Mouse (Mus musculus): Measurements from ENCODE around the gene Zbtb5.
"Not testable (repeated sequence)": the region's sequence is repeated elsewhere in the genome, so short reads cannot be mapped to it uniquely, and the experiment has no call there.

Gene Zbtb5

DNA sequence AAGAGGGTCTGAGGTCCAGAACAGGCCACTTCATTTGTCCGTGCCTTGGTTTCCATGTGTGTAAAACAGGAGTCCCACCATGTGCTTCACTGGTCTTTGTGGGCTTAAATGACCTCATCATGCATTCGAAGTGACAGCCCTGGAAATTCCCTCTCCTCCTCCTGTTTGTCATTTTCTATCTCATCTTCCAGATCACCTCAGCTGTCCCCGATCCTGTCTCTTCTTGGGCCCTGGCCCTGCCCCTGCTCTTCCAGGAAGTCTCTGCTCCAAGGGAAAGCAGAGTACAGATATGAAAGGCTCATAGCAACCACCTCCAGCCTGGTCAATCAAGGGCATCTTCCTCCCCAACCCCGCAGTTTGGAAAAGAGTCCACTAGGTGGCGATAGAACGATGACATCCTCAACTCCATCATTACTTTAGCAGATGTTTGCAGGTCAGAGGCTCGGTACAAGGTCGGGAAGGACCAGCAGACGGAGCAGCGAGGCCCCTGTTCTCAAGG, 41.6 kb downstream of the Zbtb5 start:
- peak in 1 of 2 experiments; percentile 50 for DNase-seq (ENCODE audit: low spot score in 2 of 2)

DNA sequence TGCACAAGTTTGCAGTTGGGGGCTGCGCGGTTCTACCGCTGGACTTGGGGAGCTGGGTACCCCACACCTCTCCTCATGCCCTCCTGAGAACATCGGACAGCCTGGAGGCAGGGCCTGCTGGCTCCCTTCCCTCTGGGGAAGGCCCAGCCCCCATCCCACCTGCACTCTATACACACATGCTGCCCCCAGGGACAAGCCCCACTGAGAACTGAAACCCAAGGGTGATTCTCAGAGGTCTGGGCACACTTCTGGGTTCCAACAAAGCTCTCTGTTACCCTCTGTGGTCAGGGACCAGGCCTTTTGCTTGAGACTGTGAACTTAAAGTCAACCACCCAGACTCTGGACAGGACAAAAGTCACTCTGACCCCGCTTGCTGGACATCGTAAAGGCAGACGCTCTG, 42.2 kb downstream of the Zbtb5 start:
- no peak for DNase-seq (ENCODE audit: low spot score in 2 of 2)

DNA sequence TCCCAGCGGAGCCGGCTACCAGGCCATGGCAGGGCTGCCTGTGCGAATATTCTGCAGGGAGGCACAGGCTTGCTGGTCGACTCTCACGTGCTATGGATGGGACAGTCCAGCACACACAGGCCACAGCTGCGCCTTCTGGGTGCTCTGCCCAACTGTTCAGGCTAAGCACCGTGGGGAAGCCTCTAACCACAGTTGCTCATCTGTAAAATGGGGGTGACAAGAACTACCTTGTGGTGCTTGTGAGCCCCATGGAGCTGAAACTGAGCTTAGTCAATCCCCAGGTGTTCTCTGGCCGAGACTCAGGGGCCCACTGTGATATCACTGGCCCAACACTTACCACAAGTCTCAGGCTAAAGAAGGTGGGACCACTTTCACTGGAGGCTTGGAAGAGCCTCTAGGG, 44.8 kb downstream of the Zbtb5 start:
- no peak for DNase-seq (ENCODE audit: low spot score in 2 of 2)

DNA sequence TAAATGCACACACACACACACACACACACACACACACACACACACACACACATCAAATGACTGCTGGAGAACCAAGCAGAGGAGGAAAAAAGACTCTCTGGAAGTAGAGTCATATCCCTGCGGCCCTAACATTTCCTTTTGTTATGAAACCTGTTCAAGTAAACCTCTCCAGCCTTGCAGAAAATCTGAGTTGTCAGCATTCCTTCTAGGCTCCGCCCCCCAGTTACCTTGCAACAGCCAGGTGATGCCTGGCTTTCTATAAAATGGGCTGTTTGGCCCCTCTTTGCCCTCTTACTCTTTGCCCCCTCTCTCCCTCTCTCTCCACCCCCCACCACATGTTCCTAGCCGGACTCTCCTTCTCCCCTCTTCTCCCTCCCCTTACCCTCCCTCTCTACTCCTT, 46.5 kb downstream of the Zbtb5 start:
- no peak for DNase-seq (ENCODE audit: low spot score in 2 of 2)

DNA sequence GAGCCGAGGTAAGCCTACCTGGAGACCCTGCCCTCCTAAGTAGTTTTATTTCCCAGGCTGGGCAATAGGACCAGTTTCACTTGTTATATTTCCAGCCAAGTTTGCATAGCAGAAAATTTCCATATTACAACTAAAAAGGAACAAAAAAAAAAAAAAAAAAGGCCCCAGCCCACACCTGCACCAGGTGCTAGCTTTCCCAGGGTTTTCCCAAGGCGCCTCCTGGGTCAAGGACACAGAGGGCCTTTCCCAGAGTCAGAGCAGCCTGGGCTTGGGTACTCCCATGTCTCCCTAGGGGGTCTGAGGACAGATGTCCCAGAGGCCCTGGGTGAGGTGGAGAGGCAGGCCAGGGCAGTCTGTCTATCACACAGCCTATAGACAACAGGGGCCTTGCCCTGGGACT, 47.0 kb downstream of the Zbtb5 start:
- no peak for DNase-seq (ENCODE audit: low spot score in 2 of 2)

DNA sequence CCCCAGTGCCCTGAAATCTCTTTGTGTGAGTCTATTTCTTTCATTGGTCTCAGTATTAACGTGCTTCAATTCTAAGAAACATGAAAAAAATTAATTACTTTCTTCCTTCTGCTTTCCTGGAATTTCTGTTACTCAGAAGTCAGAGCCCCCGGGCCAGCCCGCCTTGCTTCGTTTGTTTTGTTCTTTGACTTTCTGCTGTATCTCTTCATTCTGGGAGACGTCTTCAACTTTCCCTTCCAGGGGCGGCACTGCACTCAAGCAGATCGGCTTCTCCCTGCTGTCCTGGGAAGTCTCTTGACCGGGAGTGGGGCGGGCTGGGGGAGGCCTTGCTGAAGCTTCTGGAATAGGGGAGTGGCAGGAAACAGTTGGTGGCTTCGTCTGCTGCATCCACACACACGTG, 49.1 kb downstream of the Zbtb5 start:
- DNase-seq (ENCODE audit: low spot score in 2 of 2): no peak

DNA sequence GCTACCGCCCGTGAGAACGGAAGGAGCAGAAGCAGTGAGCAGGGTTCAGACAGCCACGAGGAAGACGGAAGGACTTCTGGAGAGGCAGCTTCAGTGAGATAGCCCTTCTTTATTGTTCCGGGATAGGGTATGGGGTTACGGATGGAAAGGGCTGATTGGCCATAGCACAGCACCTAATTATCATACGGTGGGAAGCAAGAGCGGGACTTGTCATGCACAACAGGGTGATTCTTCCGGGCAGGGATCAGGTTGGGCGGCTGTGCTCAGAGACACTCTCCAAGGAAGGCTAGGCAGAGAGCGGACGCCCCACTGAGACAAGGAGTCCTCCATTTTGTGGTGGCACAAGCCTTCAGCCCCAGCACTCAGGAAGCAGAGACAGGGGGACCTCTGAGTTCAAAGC, 53.0 kb downstream of the Zbtb5 start:
- no peak for DNase-seq (ENCODE audit: low spot score in 2 of 2)

DNA sequence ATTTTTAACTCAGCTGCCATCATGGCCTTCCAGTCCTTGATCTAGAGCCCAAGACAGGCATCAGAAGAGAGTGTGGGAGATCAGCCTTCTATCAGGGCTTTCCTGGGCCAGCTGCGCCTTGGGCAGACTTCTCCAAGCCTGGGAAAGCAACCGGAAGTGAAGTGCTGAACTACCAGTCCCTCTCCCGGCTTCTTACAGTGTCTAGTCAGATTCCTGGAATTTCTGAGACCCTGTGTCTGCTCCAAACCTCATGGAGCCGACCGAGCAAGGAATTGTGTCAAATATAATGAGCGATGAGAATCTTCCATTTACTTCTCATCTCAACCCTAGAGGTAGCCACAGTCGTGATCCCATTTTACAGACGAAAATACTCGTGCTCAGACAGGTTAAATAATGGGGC, 53.4 kb downstream of the Zbtb5 start:
- DNase-seq (ENCODE audit: low spot score in 2 of 2): no peak

DNA sequence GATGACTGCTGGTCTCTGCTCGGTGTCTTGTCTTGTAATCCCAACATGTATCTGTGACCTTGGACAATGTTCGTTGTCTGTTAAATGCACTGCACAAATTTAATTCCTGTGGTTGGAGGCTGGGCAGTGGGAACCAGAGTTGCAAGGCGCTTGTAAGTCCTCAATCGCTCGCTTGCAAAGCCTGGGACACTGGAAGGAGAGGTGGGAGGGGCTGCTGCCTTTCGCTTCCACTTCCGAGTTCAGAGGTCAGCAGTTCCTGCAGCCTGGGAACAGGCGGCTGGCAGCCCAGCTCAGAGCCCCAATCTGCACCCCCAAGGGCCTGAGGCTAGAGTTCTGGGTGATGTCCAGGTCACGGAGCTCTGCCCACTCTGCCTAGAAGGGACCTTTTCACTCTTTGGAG, 59.2 kb downstream of the Zbtb5 start:
- no peak for DNase-seq (ENCODE audit: low spot score in 2 of 2)

DNA sequence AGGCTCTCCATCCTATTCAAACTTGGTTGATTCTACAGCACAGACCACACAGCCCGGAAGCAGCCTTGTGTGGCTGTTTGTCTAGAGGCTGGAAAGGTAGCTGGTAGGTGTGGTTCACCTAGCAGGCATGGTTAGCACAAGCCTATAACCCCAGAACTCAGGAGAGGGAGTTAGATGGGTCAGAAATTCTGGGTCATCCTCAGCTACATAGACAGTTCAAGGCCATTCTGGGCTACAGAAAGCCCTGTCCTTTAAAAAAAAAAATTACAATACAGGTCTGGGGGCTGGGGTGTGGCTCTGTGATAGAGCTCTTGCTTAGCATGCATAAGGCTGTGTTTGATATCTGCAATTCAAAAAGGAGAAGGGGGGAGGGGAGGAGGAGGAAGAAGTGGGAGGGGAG, 63.9 kb downstream of the Zbtb5 start:
- no peak for DNase-seq (ENCODE audit: low spot score in 2 of 2)

DNA sequence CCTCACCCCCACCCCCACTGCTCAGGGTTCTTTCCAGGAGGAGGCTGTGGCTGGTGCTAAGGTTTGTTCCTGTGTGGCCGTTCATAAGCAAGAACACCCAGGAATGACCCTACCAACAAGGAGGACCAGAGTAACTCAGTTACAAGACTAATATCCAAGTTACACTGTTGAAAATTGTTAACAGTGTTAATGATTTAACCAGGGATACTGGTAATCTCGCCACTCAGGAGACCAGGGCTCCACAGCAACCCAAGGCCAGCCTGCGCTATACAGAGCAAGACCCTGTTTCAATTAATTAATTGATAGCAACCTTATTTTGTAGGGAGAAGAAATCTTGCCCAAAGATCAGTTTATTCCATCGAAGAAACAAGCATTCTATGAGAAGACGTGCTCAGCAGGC, 64.7 kb downstream of the Zbtb5 start:
- DNase-seq (ENCODE audit: low spot score in 2 of 2): no peak

DNA sequence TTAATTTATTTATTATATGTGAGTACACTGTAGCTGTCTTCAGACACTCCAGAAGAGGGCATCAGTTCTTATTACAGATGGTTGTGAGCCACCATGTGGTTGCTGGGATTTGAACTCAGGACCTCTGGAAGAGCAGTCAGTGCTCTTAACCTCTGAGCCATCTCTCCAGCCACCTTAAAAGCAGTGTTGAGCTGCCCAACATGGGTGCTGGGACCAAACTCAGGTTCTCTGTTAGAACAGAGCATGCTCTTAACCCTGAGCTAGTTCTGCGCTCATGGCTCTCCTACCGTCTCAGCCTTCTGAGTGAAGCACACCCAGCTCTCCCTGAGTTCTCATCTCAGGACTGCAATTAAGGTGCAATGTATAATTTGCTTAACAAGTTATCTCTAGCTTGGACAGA, 66.1 kb downstream of the Zbtb5 start:
- not testable (repeated sequence) for DNase-seq (ENCODE audit: low spot score in 2 of 2)

DNA sequence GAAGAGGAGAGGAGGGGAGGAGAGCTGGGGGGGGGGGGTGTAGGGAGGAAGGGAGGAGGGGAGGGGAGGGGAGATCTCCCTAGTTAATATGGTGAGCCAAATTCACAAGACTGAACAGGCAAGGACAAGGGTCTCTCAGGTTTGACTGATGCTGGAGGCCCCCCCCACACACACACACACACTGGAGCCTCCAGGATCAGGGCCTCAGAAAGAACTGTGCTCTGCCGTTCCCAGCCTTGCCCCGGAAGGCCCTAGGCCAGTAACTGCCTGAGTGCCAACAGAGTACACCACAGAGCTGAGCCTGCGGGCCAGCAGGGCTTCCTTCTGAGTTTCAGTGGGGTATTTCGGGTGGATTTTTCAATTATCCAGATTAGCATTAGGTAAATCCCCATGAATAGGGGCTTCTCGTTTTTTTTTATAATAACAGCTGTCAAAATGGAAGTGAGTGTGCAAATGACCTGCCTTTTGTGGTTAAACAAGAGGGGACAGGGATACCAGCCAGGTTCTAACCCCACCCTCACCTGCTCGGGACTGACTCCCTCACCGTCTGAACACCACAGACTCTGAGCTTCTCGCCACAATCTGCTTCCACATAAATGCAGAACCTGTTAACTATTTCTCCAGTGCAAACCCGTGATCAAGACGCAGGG, 67.7 kb downstream of the Zbtb5 start:
- DNase-seq (ENCODE audit: low spot score in 2 of 2): no peak

DNA sequence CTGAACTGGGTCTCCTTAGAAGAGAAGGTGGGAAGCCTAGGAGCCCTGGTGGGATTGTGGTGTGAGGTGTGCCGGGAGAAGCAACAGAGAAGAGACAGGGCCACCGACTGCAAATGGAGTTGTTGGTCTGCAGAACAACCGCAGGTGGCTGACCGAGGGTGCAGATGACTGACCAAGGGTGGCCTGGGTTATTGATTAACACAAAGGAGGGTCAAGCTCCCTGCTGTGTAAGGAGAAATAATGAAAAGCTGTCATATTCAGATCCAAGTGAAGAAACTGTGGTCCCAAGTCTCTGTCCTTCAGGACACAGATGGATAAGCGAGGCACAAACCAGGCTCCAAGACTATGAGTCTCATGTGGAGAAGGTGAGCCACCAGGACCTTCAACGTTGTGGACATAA, 68.7 kb downstream of the Zbtb5 start:
- DNase-seq (ENCODE audit: low spot score in 2 of 2): no peak

DNA sequence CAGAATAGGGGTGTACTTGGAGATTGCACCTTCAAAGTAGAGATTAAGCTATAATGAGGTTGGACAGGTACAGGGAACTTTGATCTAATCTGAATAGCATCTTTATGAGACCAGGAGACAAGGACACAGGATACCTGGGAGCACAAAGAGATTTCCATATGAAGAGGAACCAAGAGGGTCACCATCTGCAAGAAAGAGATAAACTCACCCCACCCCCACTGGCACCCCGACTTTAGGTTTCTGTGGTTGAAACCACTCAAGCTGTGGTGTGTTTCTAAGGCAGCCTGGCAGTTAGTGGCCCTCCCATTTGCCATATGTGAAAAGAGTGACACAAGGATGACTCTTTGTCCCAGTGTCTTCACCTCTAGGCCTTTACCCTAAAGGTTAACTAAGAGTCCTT, 70.0 kb downstream of the Zbtb5 start:
- no peak for DNase-seq (ENCODE audit: low spot score in 2 of 2)
